Mouse (Mus musculus) heart, embryonic 15.5 days (tissue): ENCODE measurements at regions not wholly inside any gene's neighbourhood (a gene's known extent, or its start where the extent isn't known, plus 50 kb on each side); places are given as distances from the start of the nearest gene placed in this dataset.

Experiments
- ATAC-seq: fragments of 200-750 bp; cut with Nextera tagmentation; replicated peaks from 2 replicates; pipeline ENCODE4 v1.8.0; 2017; ENCODE audit warnings: low read depth, moderate TSS enrichment; ENCODE audit not compliant: insufficient number of reproducible peaks, insufficient read depth, low FRiP score
- H3K27ac ChIP-seq: fragments of 300-500 bp; sonication (generic); 2 replicates; pipeline ENCODE4 v1.5.1; 2015; ENCODE audit warnings: mild to moderate bottlenecking, inconsistent platforms
- H3K27me3 ChIP-seq: fragments of 300-500 bp; sonication (generic); 2 replicates; pipeline ENCODE4 v1.6.1; 2015; ENCODE audit warnings: inconsistent platforms
- H3K36me3 ChIP-seq: fragments of 300-500 bp; sonication (generic); 2 replicates; pipeline ENCODE4 v1.6.1; 2015; ENCODE audit warnings: mild to moderate bottlenecking, inconsistent platforms
- H3K4me1 ChIP-seq: fragments of 300-500 bp; sonication (generic); replicated peaks from 2 replicates; pipeline ENCODE4 v1.6.1; 2015; ENCODE audit warnings: inconsistent platforms
- H3K4me2 ChIP-seq: fragments of 300-500 bp; sonication (generic); 2 replicates; pipeline ENCODE4 v1.6.1; 2015; ENCODE audit warnings: inconsistent platforms, mild to moderate bottlenecking, moderate library complexity
- H3K4me3 ChIP-seq: fragments of 300-500 bp; sonication (generic); 2 replicates; pipeline ENCODE4 v1.5.1; 2015; ENCODE audit warnings: mild to moderate bottlenecking, inconsistent platforms
- H3K9ac ChIP-seq: fragments of 300-500 bp; sonication (generic); 2 replicates; pipeline ENCODE4 v1.6.1; 2015; ENCODE audit warnings: mild to moderate bottlenecking, inconsistent platforms
- H3K9me3 ChIP-seq: fragments of 300-500 bp; sonication (generic); replicated peaks from 2 replicates; pipeline ENCODE4 v1.6.1; 2016; ENCODE audit warnings: inconsistent platforms
- WGBS: fragments of 180-500 bp; shearing (Covaris S2); methylation state at CpG from one replicate; pipeline ENCODE4 v1.1.7; 2015; ENCODE audit warnings: mixed read lengths; 5-methylcytosine and 5-hydroxymethylcytosine counted together

- 73% methylated on average over 2 of the region's 2 CpGs for WGBS
- Histone ChIP-seq H3K27ac (no peak overlapping the region), H3K4me3 (no peak overlapping the region), H3K9ac (no peak overlapping the region), H3K4me1 (peaks cover 9% of the 10 kb centered on the region), H3K36me3 (no peaks in the 10 kb centered on the region), H3K4me2 (no peak overlapping the region), H3K27me3 (no peaks in the 10 kb centered on the region), H3K9me3 (no peaks in the 10 kb centered on the region)
- ATAC-seq: no peak
Measured at GRCm38 (mm10) chr10:122613891-122614290, 64.7 kb upstream of the Ppm1h start.

GRCm38 (mm10) chr10:122614720-122615119, 63.8 kb upstream of the Ppm1h start:
- Histone ChIP-seq H3K36me3 (no peaks in the 10 kb centered on the region), H3K4me1 (peaks cover 9% of the 10 kb centered on the region), H3K4me2 (no peak overlapping the region), H3K9ac (no peak overlapping the region), H3K27ac (no peak overlapping the region), H3K9me3 (no peaks in the 10 kb centered on the region), H3K4me3 (no peak overlapping the region), H3K27me3 (no peaks in the 10 kb centered on the region)
- 41% methylated on average over 3 of the region's 3 CpGs for WGBS
- ATAC-seq: no peak

- H3K36me3 ChIP-seq: no peaks in the 10 kb centered on the region
- no peak overlapping the region for H3K27ac ChIP-seq
- H3K9ac ChIP-seq: no peak overlapping the region
- no peak overlapping the region for H3K4me3 ChIP-seq
- no peaks in the 10 kb centered on the region for H3K27me3 ChIP-seq
- 89% methylated on average over 12 of the region's 12 CpGs for WGBS
- no peak for ATAC-seq
- no peaks in the 10 kb centered on the region for H3K9me3 ChIP-seq
- H3K4me2 ChIP-seq: no peak overlapping the region
- peaks cover 9% of the 10 kb centered on the region for H3K4me1 ChIP-seq
Measured at GRCm38 (mm10) chr10:122615658-122616057, 62.9 kb upstream of the Ppm1h start.

GRCm38 (mm10) chr10:122616385-122616784, 62.2 kb upstream of the Ppm1h start:
- Histone ChIP-seq H3K9me3 (no peaks in the 10 kb centered on the region), H3K36me3 (no peaks in the 10 kb centered on the region), H3K9ac (no peak overlapping the region), H3K4me1 (peaks cover 9% of the 10 kb centered on the region), H3K27ac (no peak overlapping the region), H3K27me3 (no peaks in the 10 kb centered on the region), H3K4me3 (no peak overlapping the region), H3K4me2 (no peak overlapping the region)
- no peak for ATAC-seq
- 69% methylated on average over 6 of the region's 6 CpGs for WGBS

- WGBS: 82% methylated on average over 3 of the region's 3 CpGs
- H3K4me2 ChIP-seq: no peak overlapping the region
- no peak overlapping the region for H3K9ac ChIP-seq
- H3K9me3 ChIP-seq: no peaks in the 10 kb centered on the region
- no peaks in the 10 kb centered on the region for H3K27me3 ChIP-seq
- no peak overlapping the region for H3K4me3 ChIP-seq
- peaks cover 9% of the 10 kb centered on the region for H3K4me1 ChIP-seq
- ATAC-seq: no peak
- H3K36me3 ChIP-seq: no peaks in the 10 kb centered on the region
- no peak overlapping the region for H3K27ac ChIP-seq
Measured at GRCm38 (mm10) chr10:122618854-122619253, 59.7 kb upstream of the Ppm1h start.

GRCm38 (mm10) chr10:122619406-122620116, 59.0 kb upstream of the Ppm1h start:
- no peaks in the 10 kb centered on the region for H3K36me3 ChIP-seq
- ATAC-seq: no peak
- H3K4me1 ChIP-seq: peaks cover 4% of the 10 kb centered on the region
- no peak overlapping the region for H3K9ac ChIP-seq
- no peaks in the 10 kb centered on the region for H3K27me3 ChIP-seq
- H3K4me3 ChIP-seq: no peak overlapping the region
- 62% methylated on average over 16 of the region's 16 CpGs for WGBS
- H3K4me2 ChIP-seq: no peak overlapping the region
- no peaks in the 10 kb centered on the region for H3K9me3 ChIP-seq
- no peak overlapping the region for H3K27ac ChIP-seq
